Mouse (Mus musculus) liver, embryonic 11.5 days (tissue): Measurements from ENCODE around the gene Mau2. TPM values are rescaled to one million over a fixed set of nuclear protein-coding genes. Genes with fewer than 3 reads are reported as not detected.
"Not testable (repeated sequence)": the region's sequence is repeated elsewhere in the genome, so short reads cannot be mapped to it uniquely, and the experiment has no call there.

Experiments
- ATAC-seq: fragments of 200-750 bp; cut with Nextera tagmentation; replicated peaks from 2 replicates; pipeline ENCODE4 v1.8.0; 2017; ENCODE audit warnings: moderate number of reproducible peaks, mild to moderate bottlenecking, moderate TSS enrichment, moderate library complexity; ENCODE audit not compliant: low FRiP score
- DNase-seq: peaks from one replicate; pipeline ENCODE4 v3.0.0-alpha.2; 2017; ENCODE audit warnings: low spot score
- H3K27ac ChIP-seq: fragments of 300-500 bp; sonication (generic); 2 replicates; pipeline ENCODE4 v1.5.1; 2014; ENCODE audit warnings: mild to moderate bottlenecking, low read depth, low read length, control low read depth
- H3K27me3 ChIP-seq: fragments of 300-500 bp; sonication (generic); replicated peaks from 2 replicates; pipeline ENCODE4 v1.6.1; 2014; ENCODE audit warnings: low read length, mixed read lengths; ENCODE audit not compliant: control insufficient read depth, insufficient read depth
- H3K36me3 ChIP-seq: fragments of 300-500 bp; sonication (generic); 2 replicates; pipeline ENCODE4 v1.6.1; 2014; ENCODE audit warnings: mild to moderate bottlenecking, low read length, moderate library complexity, mixed read lengths; ENCODE audit not compliant: control insufficient read depth, insufficient read depth
- H3K4me1 ChIP-seq: fragments of 300-500 bp; sonication (generic); replicated peaks from 2 replicates; pipeline ENCODE4 v1.6.1; 2014; ENCODE audit warnings: low read length, mixed read lengths; ENCODE audit not compliant: control insufficient read depth, insufficient read depth
- H3K4me2 ChIP-seq: fragments of 300-500 bp; sonication (generic); 2 replicates; pipeline ENCODE4 v1.6.1; 2014; ENCODE audit warnings: mild to moderate bottlenecking, control low read depth, moderate library complexity
- H3K4me3 ChIP-seq: fragments of 300-500 bp; sonication (generic); 2 replicates; pipeline ENCODE4 v1.5.1; 2014; ENCODE audit warnings: low read depth, low read length, control low read depth
- H3K9ac ChIP-seq: fragments of 300-500 bp; sonication (generic); 2 replicates; pipeline ENCODE4 v1.6.1; 2014; ENCODE audit warnings: low read depth, low read length, control low read depth
- H3K9me3 ChIP-seq: fragments of 300-500 bp; sonication (generic); 2 replicates; pipeline ENCODE4 v1.6.1; 2016; ENCODE audit warnings: low read length, inconsistent platforms, mixed read lengths; ENCODE audit not compliant: control insufficient read depth
- WGBS: fragments of 180-500 bp; shearing (Covaris S2); extraction: QIAGEN DNeasy Blood & Tissue Kit; methylation state at CpG from one replicate; pipeline ENCODE4 v1.1.7; 2014; 5-methylcytosine and 5-hydroxymethylcytosine counted together
- polyA plus RNA-seq: library from polyadenylated mRNA; unstranded; fragments of >200 nt; fragmentation: Nextera tagmentation; extraction: Ambion mirVana; gene quantifications from 2 replicates; pipeline ENCODE4 v1.2.1, GENCODE M21; 2014

Mau2 gene
- polyA plus RNA-seq, 1 experiment from 2014 or later = 42.1 TPM

GRCm38 (mm10) chr8:70041885-70042546 is 518 bp downstream of the Mau2 start:
- peaks cover 41% of the 10 kb centered on the region for H3K4me1 ChIP-seq
- H3K9ac ChIP-seq = peak overlapping the region; percentile 98
- no peaks in the 10 kb centered on the region for H3K27me3 ChIP-seq
- peak overlapping the region; percentile 54 for H3K27ac ChIP-seq
- ATAC-seq = 0 out of 2 replicates have a peak, but pooled peaks have one; percentile 16
- under 1% methylated on average over 47 of the region's 47 CpGs for WGBS
- no peaks in the 10 kb centered on the region for H3K36me3 ChIP-seq
- H3K4me2 ChIP-seq = peak overlapping the region; percentile 75
- DNase-seq = peak; percentile 39
- no peaks in the 10 kb centered on the region for H3K9me3 ChIP-seq
- H3K4me3 ChIP-seq = peak overlapping the region; percentile 99

GRCm38 (mm10) chr8:70037994-70038393 is 4.5 kb downstream of the Mau2 start:
- Histone ChIP-seq H3K27ac (peak overlapping the region; percentile 52), H3K4me1 (peaks cover 33% of the 10 kb centered on the region)
- no peak for DNase-seq

DNA sequence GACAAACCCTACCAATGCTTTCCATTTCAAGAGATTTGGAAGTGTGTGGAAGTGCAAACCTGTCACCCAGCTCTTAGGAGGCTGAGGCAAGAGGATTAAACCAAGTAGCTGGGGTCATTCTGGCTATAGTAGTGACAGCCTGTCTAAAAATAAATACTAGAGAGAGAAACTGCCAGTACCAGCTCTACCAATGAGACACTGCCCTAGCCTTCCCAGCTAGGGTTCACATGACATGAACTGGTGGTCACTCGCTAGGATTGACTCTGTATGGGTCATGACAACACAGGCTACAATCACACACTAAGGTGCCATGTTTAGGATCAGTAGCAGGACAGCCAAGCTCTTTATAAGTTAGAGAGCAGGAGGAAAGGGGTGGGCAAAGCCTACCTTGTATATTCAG is 12.3 kb downstream of the Mau2 start:
- Histone ChIP-seq H3K9me3 (no peaks in the 10 kb centered on the region), H3K4me3 (no peak overlapping the region), H3K36me3 (peaks cover 60% of the 10 kb centered on the region), H3K27me3 (no peaks in the 10 kb centered on the region), H3K4me2 (no peak overlapping the region), H3K4me1 (no peaks in the 10 kb centered on the region), H3K9ac (no peak overlapping the region), H3K27ac (no peak overlapping the region)
- ATAC-seq (no peak), DNase-seq (no peak)
- WGBS = 97% methylated on average over 1 of the region's 1 CpGs

More at GRCm38 (mm10) chr8:70037994-70038393, 4.5 kb downstream of the Mau2 start:
- 79% methylated on average over 1 of the region's 1 CpGs for WGBS
- H3K27me3 ChIP-seq = no peaks in the 10 kb centered on the region
- no peak overlapping the region for H3K4me3 ChIP-seq
- ATAC-seq = peak; percentile 73
- H3K4me2 ChIP-seq = peak overlapping the region; percentile 45
- H3K9me3 ChIP-seq = no peaks in the 10 kb centered on the region
- no peak overlapping the region for H3K9ac ChIP-seq
- peaks cover 2% of the 10 kb centered on the region; the same call in 1 of the 2 replicates for H3K36me3 ChIP-seq

GRCm38 (mm10) chr8:70026151-70026550 is 16.4 kb downstream of the Mau2 start:
- Histone ChIP-seq H3K36me3 (peaks cover 86% of the 10 kb centered on the region), H3K4me1 (no peaks in the 10 kb centered on the region), H3K9ac (no peak overlapping the region), H3K4me3 (no peak overlapping the region), H3K27ac (no peak overlapping the region), H3K27me3 (no peaks in the 10 kb centered on the region), H3K4me2 (no peak overlapping the region), H3K9me3 (no peaks in the 10 kb centered on the region)
- DNase-seq (no peak), ATAC-seq (no peak)
- 91% methylated on average over 2 of the region's 2 CpGs for WGBS

DNA sequence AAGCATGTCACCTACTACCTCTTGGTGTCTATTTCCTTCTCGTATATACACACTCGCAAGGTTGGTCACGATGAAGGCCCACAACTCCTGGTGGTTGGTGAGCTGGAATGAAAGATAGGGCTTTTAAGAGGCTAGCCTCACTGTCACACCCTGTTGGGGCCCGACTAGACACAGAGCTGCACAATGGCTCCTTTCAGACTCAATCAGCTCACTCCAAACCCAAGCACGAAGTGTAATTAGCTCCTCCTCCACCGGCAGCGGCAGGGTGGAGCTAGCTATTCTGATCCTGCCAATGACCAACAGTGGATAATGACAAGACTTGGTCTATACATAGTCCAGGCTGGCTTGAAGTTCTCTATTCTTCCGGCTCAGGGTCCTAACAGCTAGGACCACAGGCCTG is 18.9 kb downstream of the Mau2 start:
- no peaks in the 10 kb centered on the region for H3K9me3 ChIP-seq
- no peak overlapping the region for H3K4me2 ChIP-seq
- peaks cover 84% of the 10 kb centered on the region for H3K36me3 ChIP-seq
- H3K9ac ChIP-seq = no peak overlapping the region
- no peak overlapping the region for H3K4me3 ChIP-seq
- 83% methylated on average over 8 of the region's 8 CpGs for WGBS
- no peak overlapping the region; the same call in 1 of the 2 replicates for H3K27ac ChIP-seq
- DNase-seq (no peak), ATAC-seq (no peak; the same call in 1 of the 2 replicates)
- no peaks in the 10 kb centered on the region for H3K4me1 ChIP-seq
- no peaks in the 10 kb centered on the region for H3K27me3 ChIP-seq

DNA sequence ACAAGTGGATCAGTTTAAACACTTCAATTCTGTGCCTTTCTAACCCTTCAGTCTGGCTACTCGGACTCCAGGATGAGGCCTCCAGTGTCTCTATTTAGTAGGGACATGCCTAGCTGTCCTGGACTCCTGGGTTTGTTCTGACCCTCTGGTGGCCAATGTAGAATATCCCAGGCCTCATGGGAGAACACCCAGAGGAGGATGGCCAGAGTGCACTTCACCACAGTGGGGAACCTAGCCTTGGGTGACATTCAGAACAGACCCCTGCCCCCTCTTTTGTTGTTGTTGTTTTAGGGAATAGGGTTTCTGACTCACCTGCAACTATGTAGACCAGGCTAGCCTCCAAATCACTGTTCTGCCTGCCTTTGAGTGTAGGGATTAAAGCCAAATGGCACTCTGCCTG is 27.5 kb downstream of the Mau2 start:
- Histone ChIP-seq H3K27ac (no peak overlapping the region), H3K9ac (no peak overlapping the region), H3K4me1 (no peaks in the 10 kb centered on the region), H3K4me3 (no peak overlapping the region), H3K36me3 (peaks cover 29% of the 10 kb centered on the region), H3K9me3 (no peaks in the 10 kb centered on the region), H3K27me3 (no peaks in the 10 kb centered on the region), H3K4me2 (no peak overlapping the region)
- WGBS = 63% methylated on average over 1 of the region's 1 CpGs
- ATAC-seq (no peak), DNase-seq (no peak)

GRCm38 (mm10) chr8:70012763-70013162 is 29.8 kb downstream of the Mau2 start:
- Histone ChIP-seq H3K4me1 (no peaks in the 10 kb centered on the region; the same call in 1 of the 2 replicates), H3K36me3 (peaks cover 10% of the 10 kb centered on the region; the same call in 1 of the 2 replicates), H3K27me3 (no peaks in the 10 kb centered on the region), H3K9ac (no peak overlapping the region), H3K9me3 (no peaks in the 10 kb centered on the region), H3K4me2 (no peak overlapping the region), H3K27ac (no peak overlapping the region), H3K4me3 (no peak overlapping the region)
- no peak for DNase-seq
- ATAC-seq = peak; percentile 53; the same call in 1 of the 2 replicates
- WGBS = 91% methylated on average over 1 of the region's 1 CpGs

- ATAC-seq (no peak), DNase-seq (no peak)
- no peak overlapping the region for H3K4me3 ChIP-seq
- no peaks in the 10 kb centered on the region for H3K27me3 ChIP-seq
- H3K4me1 ChIP-seq = no peaks in the 10 kb centered on the region; the same call in 1 of the 2 replicates
- H3K9me3 ChIP-seq = no peaks in the 10 kb centered on the region
- H3K27ac ChIP-seq = no peak overlapping the region
- H3K9ac ChIP-seq = no peak overlapping the region
- 55% methylated on average over 3 of the region's 3 CpGs for WGBS
- peaks cover 7% of the 10 kb centered on the region; the same call in 1 of the 2 replicates for H3K36me3 ChIP-seq
- H3K4me2 ChIP-seq = no peak overlapping the region
Observed at GRCm38 (mm10) chr8:70012350-70012749, 30.2 kb downstream of the Mau2 start.

DNA sequence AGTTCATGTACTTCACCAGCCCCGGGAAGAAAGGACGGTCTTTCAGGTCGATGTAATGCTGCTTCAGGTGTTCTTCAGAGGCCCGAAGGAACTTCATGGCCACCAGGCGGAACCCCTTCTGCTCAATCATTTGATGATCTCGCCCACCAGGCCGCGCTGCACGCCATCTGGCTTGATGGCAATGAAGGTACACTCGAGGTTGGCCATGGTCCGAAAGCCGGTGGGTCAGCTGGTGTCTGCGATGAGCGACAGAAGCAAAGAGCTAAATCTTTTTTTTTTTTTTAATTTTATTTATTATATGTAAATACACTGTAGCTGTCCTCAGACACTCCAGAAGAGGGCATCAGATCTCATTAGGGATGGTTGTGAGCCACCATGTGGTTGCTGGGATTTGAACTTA is 31.7 kb downstream of the Mau2 start:
- H3K36me3 ChIP-seq, H3K27me3 ChIP-seq, ATAC-seq, H3K9me3 ChIP-seq, DNase-seq, H3K4me3 ChIP-seq, H3K4me1 ChIP-seq, H3K9ac ChIP-seq, H3K4me2 ChIP-seq, H3K27ac ChIP-seq: not testable (repeated sequence)
- WGBS = 86% methylated on average over 14 of the region's 14 CpGs
